Mouse (Mus musculus) CH12.LX (cell line): Measurements from ENCODE around the gene Gab3. TPM values are rescaled to one million over a fixed set of nuclear protein-coding genes. Genes with fewer than 3 reads are reported as not detected.

Experiments
- DNase-seq: peaks from one replicate; pipeline ENCODE4 v3.0.0-alpha.2; 2013; ENCODE audit errors: extremely low read depth
- H3K27ac ChIP-seq: 2 replicates; pipeline ENCODE4 v1.5.1; 2012; ENCODE audit warnings: low read depth, mild to moderate bottlenecking, control low read depth, moderate library complexity; ENCODE audit not compliant: insufficient read depth
- H3K27me3 ChIP-seq: replicated peaks from 2 replicates; pipeline ENCODE3; 2012; ENCODE audit warnings: inconsistent platforms
- H3K36me3 ChIP-seq, 2 experiments: replicated peaks in 1 of 2; 2 replicates each; pipeline versions ENCODE3 to v1.6.1; 2012; ENCODE audit warnings: inconsistent platforms in 1 of 2, low read length in 1 of 2, mild to moderate bottlenecking in 1 of 2, mixed read lengths in 1 of 2, moderate library complexity in 1 of 2; ENCODE audit not compliant: control insufficient read depth in 1 of 2, insufficient read depth in 1 of 2
- H3K4me1 ChIP-seq, 2 experiments: 2 replicates each; pipeline ENCODE4 v1.6.1; 2012; ENCODE audit warnings: inconsistent platforms in 1 of 2, moderate library complexity in 1 of 2; ENCODE audit not compliant: insufficient read depth in 2 of 2, control insufficient read depth in 1 of 2
- H3K4me2 ChIP-seq: 2 replicates; pipeline ENCODE4 v1.6.1; 2012; ENCODE audit warnings: low read depth, mild to moderate bottlenecking, control low read depth; ENCODE audit not compliant: poor library complexity, insufficient read depth, severe bottlenecking
- H3K4me3 ChIP-seq, 3 experiments: fragments of 150-350 bp in 1 of 3; sonication (generic) in 1 of 3; replicated peaks in 1 of 3; 2 replicates each; pipeline versions ENCODE3 to v1.5.1; 2011 to 2012; ENCODE audit warnings: low read depth in 2 of 3, low read length in 2 of 3, mild to moderate bottlenecking in 2 of 3, moderate library complexity in 2 of 3, control low read depth in 1 of 3, improper control_type of control experiment in 1 of 3, inconsistent platforms in 1 of 3, mixed read lengths in 1 of 3; ENCODE audit not compliant: poor library complexity in 1 of 3
- H3K79me2 ChIP-seq: replicated peaks from 2 replicates; pipeline ENCODE4 v1.6.1; 2012; ENCODE audit warnings: mild to moderate bottlenecking, moderate library complexity; ENCODE audit not compliant: control insufficient read depth, poor library complexity, insufficient read depth, severe bottlenecking; ENCODE audit errors: extremely low read depth
- H3K9ac ChIP-seq: 2 replicates; pipeline ENCODE4 v1.6.1; 2012; ENCODE audit warnings: low read depth, mild to moderate bottlenecking, control low read depth, moderate library complexity; ENCODE audit not compliant: insufficient read depth
- H3K9me3 ChIP-seq: replicated peaks from 2 replicates; pipeline ENCODE3; 2012; ENCODE audit warnings: low read length, inconsistent platforms, mixed read lengths
- BHLHE40 ChIP-seq: IDR thresholded peaks from 2 replicates; pipeline ENCODE4 v1.6.1; 2011; ENCODE audit warnings: mild to moderate bottlenecking, low read depth, low read length, improper control_type of control experiment
- CHD1 ChIP-seq: IDR thresholded peaks from 2 replicates; pipeline ENCODE4 v1.6.1; 2012; ENCODE audit warnings: low read depth, low read length, improper control_type of control experiment, inconsistent platforms
- CTCF ChIP-seq, 2 experiments: IDR thresholded peaks in 1 of 2; conservative IDR thresholded peaks in 1 of 2; 2 replicates each; pipeline ENCODE4 v1.5.1; 2011 to 2012; ENCODE audit warnings: low read depth in 2 of 2, low read length in 2 of 2, improper control_type of control experiment in 1 of 2, inconsistent platforms in 1 of 2, mild to moderate bottlenecking in 1 of 2, moderate library complexity in 1 of 2
- E2F4 ChIP-seq: IDR thresholded peaks from 2 replicates; pipeline ENCODE4 v1.6.1; 2011; ENCODE audit warnings: low read depth, low read length, improper control_type of control experiment; ENCODE audit not compliant: insufficient replicate concordance
- ELF1 ChIP-seq: IDR thresholded peaks from 2 replicates; pipeline ENCODE4 v1.6.1; 2014; ENCODE audit warnings: low read depth, mild to moderate bottlenecking, inconsistent platforms, low read length, improper control_type of control experiment
- EP300 ChIP-seq: IDR thresholded peaks from 2 replicates; pipeline ENCODE4 v1.6.1; 2011; ENCODE audit warnings: low read length, improper control_type of control experiment
- ETS1 ChIP-seq: conservative IDR thresholded peaks from 2 replicates; pipeline ENCODE4 v1.6.1; 2012; ENCODE audit warnings: low read depth, mild to moderate bottlenecking, inconsistent platforms, low read length, improper control_type of control experiment, moderate library complexity
- GABPA ChIP-seq: IDR thresholded peaks from 2 replicates; pipeline ENCODE4 v1.6.1; 2012; ENCODE audit warnings: low read depth, low read length, improper control_type of control experiment, inconsistent platforms; ENCODE audit not compliant: insufficient replicate concordance
- HCFC1 ChIP-seq: IDR thresholded peaks from 2 replicates; pipeline ENCODE4 v1.6.1; 2012; ENCODE audit warnings: low read depth, mild to moderate bottlenecking, inconsistent platforms, low read length, improper control_type of control experiment
- IRF4 ChIP-seq: IDR thresholded peaks from 2 replicates; pipeline ENCODE4 v1.6.1; 2014; ENCODE audit warnings: low read depth, mild to moderate bottlenecking, inconsistent platforms, low read length, improper control_type of control experiment
- JUN ChIP-seq: IDR thresholded peaks from 2 replicates; pipeline ENCODE4 v1.6.1; 2011; ENCODE audit warnings: low read depth, mild to moderate bottlenecking, low read length, improper control_type of control experiment, moderate library complexity; ENCODE audit not compliant: insufficient read depth
- JUND ChIP-seq: conservative IDR thresholded peaks from 2 replicates; pipeline ENCODE4 v1.6.1; 2011; ENCODE audit warnings: low read depth, low read length, improper control_type of control experiment
- KAT2A ChIP-seq: IDR thresholded peaks from 2 replicates; pipeline ENCODE4 v1.6.1; 2012; ENCODE audit warnings: low read length, improper control_type of control experiment, inconsistent platforms; ENCODE audit not compliant: insufficient replicate concordance
- MAFK ChIP-seq: IDR thresholded peaks from 2 replicates; pipeline ENCODE4 v1.6.1; 2011; ENCODE audit warnings: low read length, improper control_type of control experiment; ENCODE audit not compliant: insufficient replicate concordance
- MAX ChIP-seq: IDR thresholded peaks from 2 replicates; pipeline ENCODE4 v1.6.1; 2011; ENCODE audit warnings: low read length, improper control_type of control experiment
- MAZ ChIP-seq: IDR thresholded peaks from 2 replicates; pipeline ENCODE4 v1.6.1; 2012; ENCODE audit warnings: low read depth, mild to moderate bottlenecking, inconsistent platforms, low read length, improper control_type of control experiment, moderate library complexity
- MEF2A ChIP-seq: IDR thresholded peaks from 2 replicates; pipeline ENCODE4 v1.6.1; 2014; ENCODE audit warnings: low read depth, mild to moderate bottlenecking, inconsistent platforms, low read length, improper control_type of control experiment, borderline replicate concordance
- MYC ChIP-seq: IDR thresholded peaks from 2 replicates; pipeline ENCODE4 v1.6.1; 2011; ENCODE audit warnings: low read depth, mild to moderate bottlenecking, improper control_type of control experiment, low read length
- NELFE ChIP-seq: IDR thresholded peaks from 2 replicates; pipeline ENCODE4 v1.6.1; 2011; ENCODE audit warnings: low read depth, low read length, improper control_type of control experiment
- NRF1 ChIP-seq: IDR thresholded peaks from 2 replicates; pipeline ENCODE4 v1.6.1; 2014; ENCODE audit warnings: low read depth, mild to moderate bottlenecking, inconsistent platforms, low read length, improper control_type of control experiment, moderate library complexity
- POLR2AphosphoS2 ChIP-seq: IDR thresholded peaks from 2 replicates; pipeline ENCODE4 v1.6.1; 2011; ENCODE audit warnings: low read depth, low read length, improper control_type of control experiment
- RAD21 ChIP-seq: IDR thresholded peaks from 2 replicates; pipeline ENCODE4 v1.6.1; 2011; ENCODE audit warnings: low read depth, mild to moderate bottlenecking, low read length, improper control_type of control experiment, moderate library complexity
- RCOR1 ChIP-seq: conservative IDR thresholded peaks from 2 replicates; pipeline ENCODE4 v1.6.1; 2012; ENCODE audit warnings: low read depth, mild to moderate bottlenecking, inconsistent platforms, low read length, improper control_type of control experiment
- SIN3A ChIP-seq: IDR thresholded peaks from 2 replicates; pipeline ENCODE4 v1.6.1; 2012; ENCODE audit warnings: low read length, improper control_type of control experiment, inconsistent platforms
- SMC3 ChIP-seq: IDR thresholded peaks from 2 replicates; pipeline ENCODE4 v1.6.1; 2011; ENCODE audit warnings: low read depth, low read length, improper control_type of control experiment
- TBP ChIP-seq: conservative IDR thresholded peaks from 2 replicates; pipeline ENCODE4 v1.6.1; 2011; ENCODE audit warnings: low read depth, low read length, improper control_type of control experiment
- UBTF ChIP-seq: IDR thresholded peaks from 2 replicates; pipeline ENCODE4 v1.6.1; 2012; ENCODE audit warnings: low read depth, mild to moderate bottlenecking, inconsistent platforms, low read length, improper control_type of control experiment, moderate library complexity
- USF2 ChIP-seq: conservative IDR thresholded peaks from 2 replicates; pipeline ENCODE4 v1.6.1; 2011; ENCODE audit warnings: low read depth, low read length, improper control_type of control experiment
- ZC3H11A ChIP-seq: IDR thresholded peaks from 2 replicates; pipeline ENCODE4 v1.6.1; 2012; ENCODE audit warnings: low read depth, mild to moderate bottlenecking, inconsistent platforms, low read length, improper control_type of control experiment
- ZKSCAN1 ChIP-seq: IDR thresholded peaks from 2 replicates; pipeline ENCODE4 v1.6.1; 2012; ENCODE audit warnings: low read depth, inconsistent platforms, low read length, improper control_type of control experiment, borderline replicate concordance
- ZNF384 ChIP-seq: IDR thresholded peaks from 2 replicates; pipeline ENCODE4 v1.6.1; 2012; ENCODE audit warnings: low read depth, low read length, improper control_type of control experiment, inconsistent platforms
- dilution Hi-C: fragments of 300-500 bp; cut with MboI; formaldehyde crosslinking; loops from 2 replicates; pipeline ENCODE4 v1.14.3; 2020; ENCODE audit warnings: low sequenced_read_pairs; ENCODE audit not compliant: extremely low pct_unique_long_range_greater_than_20kb, extremely low pct_ligation_motif_present
- in situ Hi-C: fragments of 300-500 bp; cut with MboI; formaldehyde crosslinking; loops from 3 replicates; pipeline ENCODE4 v1.14.3; 2019; ENCODE audit warnings: low sequenced_read_pairs, low pct_ligation_motif_present, low pct_unique_long_range_greater_than_20kb, mixed read lengths
- polyA plus RNA-seq: library from polyadenylated mRNA; unstranded; fragments of >175 nt; gene quantifications from 2 replicates; pipeline ENCODE4 v1.2.1, GENCODE M21; 2012; ENCODE audit warnings: low read depth; ENCODE audit not compliant: insufficient read length
- total RNA-seq, 2 experiments: library from RNA; depleted of rRNA; stranded (reverse); fragments of 300-350 nt in 1 of 2; fragments of >200 nt in 1 of 2; gene quantifications; 2 replicates each; pipeline ENCODE4 v1.2.3; 2012 to 2014

The Gab3 gene
- total and polyA plus RNA-seq, 3 experiments = 0.21 to 0.64 (median 0.42) TPM

GRCm38 (mm10) chrX:75098799-75099198, 13.5 kb upstream of the Gab3 start:
- Histone ChIP-seq H3K9ac (no peak overlapping the region), H3K4me3 (peak overlapping the region in 1 of 3 experiments; percentile 71), H3K27ac (no peak overlapping the region), H3K4me1 (peaks cover 0 to 10% of the 10 kb centered on the region in 2 experiments; a peak in 1 of 4 replicates), H3K79me2 (peaks cover 14% of the 10 kb centered on the region; the same call in 1 of the 2 replicates), H3K36me3 (peaks cover 13 to 35% of the 10 kb centered on the region in 2 experiments), H3K27me3 (no peaks in the 10 kb centered on the region), H3K9me3 (no peaks in the 10 kb centered on the region), H3K4me2 (peak overlapping the region; percentile 61)
- dilution Hi-C loops (no loop called here), in situ Hi-C loops (no loop called here)
- no peak for DNase-seq
- TF ChIP-seq POLR2AphosphoS2 (no peak), IRF4 (peak; percentile 74), BHLHE40 (0 out of 2 replicates have a peak, but pooled peaks have one; percentile 18), ZNF384 (peak; percentile 68), EP300 (peak; percentile 52), RCOR1 (no peak)

- Histone ChIP-seq H3K79me2 (peaks cover 12% of the 10 kb centered on the region; the same call in 1 of the 2 replicates), H3K27me3 (no peaks in the 10 kb centered on the region), H3K9me3 (no peaks in the 10 kb centered on the region), H3K4me3 (peak overlapping the region; percentile 71), H3K4me2 (no peak overlapping the region), H3K27ac (no peak overlapping the region), H3K9ac (peak overlapping the region; percentile 66), H3K4me1 (peaks cover 0 to 10% of the 10 kb centered on the region in 2 experiments; a peak in 1 of 4 replicates), H3K36me3 (peaks cover 13 to 19% of the 10 kb centered on the region in 2 experiments)
- DNase-seq = no peak
- dilution Hi-C loops (no loop called here), in situ Hi-C loops (no loop called here)
- TF ChIP-seq ETS1 (no peak), NELFE (no peak), GABPA (no peak), ELF1 (no peak), ZNF384 (no peak), RAD21 (no peak), CTCF (conservative IDR thresholded peaks at IDR 0.05 in 1 of 2, IDR thresholded peaks at IDR 0.05 in 1 of 2; ENCODE audit: low read depth in 2 of 2, low read length in 2 of 2) (no peak), KAT2A (no peak), IRF4 (no peak), UBTF (no peak), JUN (no peak), HCFC1 (no peak), MAFK (no peak), MAZ (no peak), E2F4 (no peak), MEF2A (no peak), BHLHE40 (0 out of 2 replicates have a peak, but pooled peaks have one; percentile 18), MAX (peak; percentile 95), NRF1 (no peak), JUND (no peak), USF2 (no peak), MYC (peak; percentile 99), SMC3 (no peak), TBP (no peak), ZC3H11A (no peak), ZKSCAN1 (no peak), SIN3A (peak; percentile 1; the same call in 1 of the 2 replicates), POLR2AphosphoS2 (no peak), RCOR1 (no peak), CHD1 (no peak), EP300 (no peak)
Measured at GRCm38 (mm10) chrX:75096163-75096770, 11.0 kb upstream of the Gab3 start.
